Mouse (Mus musculus): ENCODE results near the gene Hs6st3. TPM values are rescaled to one million over a fixed set of nuclear protein-coding genes. Genes with fewer than 3 reads are reported as not detected.
A peak's percentile ranks its signal among the peaks of the same experiment; 100 is the strongest.

Gene Hs6st3
- polyA plus RNA-seq, 1 experiment = 0.44 TPM

DNA sequence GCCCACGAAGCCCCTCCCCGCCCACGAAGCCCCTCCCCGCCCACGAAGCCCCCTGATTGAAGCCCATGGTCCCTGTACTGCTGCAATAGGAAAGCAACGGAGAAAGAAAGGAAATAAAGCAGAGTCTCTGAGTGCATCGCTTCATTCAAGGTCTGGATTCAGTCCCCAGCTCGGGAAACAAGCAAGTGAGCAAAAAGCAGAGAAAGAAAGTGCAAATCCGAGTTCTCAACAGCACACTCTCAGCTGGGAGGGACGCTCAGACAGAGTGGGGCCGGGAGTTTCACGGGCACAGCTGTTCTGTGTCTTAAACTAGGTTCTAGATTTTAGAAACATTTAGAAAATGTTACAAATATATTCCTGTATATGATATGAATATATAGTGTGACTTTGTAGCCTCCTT, 14.6 kb upstream of the Hs6st3 start:
- H3K27ac ChIP-seq (ENCODE audit: control insufficient read depth, insufficient read depth, low read depth, low read length) = no peak overlapping the region
- no peak overlapping the region for H3K4me3 ChIP-seq (ENCODE audit: control insufficient read depth, low read depth, low read length)
- H3K27me3 ChIP-seq (ENCODE audit: control insufficient read depth, insufficient read depth, low read length) = no peaks in the 10 kb centered on the region
- TF ChIP-seq POLR2A (IDR thresholded peaks at IDR 0.05; ENCODE audit: control insufficient read depth, low read depth, low read length) = no peak
- no peak for TF ChIP-seq CTCF (IDR thresholded peaks at IDR 0.05; ENCODE audit: control insufficient read depth, insufficient read depth, insufficient replicate concordance, low read depth, low read length)
- H3K4me1 ChIP-seq (ENCODE audit: control insufficient read depth, insufficient read depth, low read length) = no peaks in the 10 kb centered on the region
- H3K36me3 ChIP-seq (ENCODE audit: control insufficient read depth, insufficient read depth, low read length) = no peaks in the 10 kb centered on the region

DNA sequence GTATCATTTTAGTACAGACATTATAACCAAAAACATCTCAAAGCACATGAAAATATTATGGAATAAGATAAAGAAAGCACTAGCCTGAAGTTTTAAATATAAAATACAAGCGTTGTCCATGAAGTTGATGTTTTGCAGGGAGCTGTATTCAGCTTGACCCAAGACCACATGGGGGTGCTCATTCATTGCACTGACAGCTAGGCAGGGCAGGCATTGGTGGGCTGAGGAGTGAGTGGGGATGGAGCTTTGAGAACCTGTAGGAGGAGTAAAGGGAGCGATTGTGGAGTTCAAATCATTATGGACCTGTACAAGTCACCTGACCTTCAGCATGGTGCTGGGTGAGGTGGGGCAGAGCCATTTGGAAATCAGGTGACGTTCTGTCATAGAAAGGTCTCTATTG, 14.1 kb upstream of the Hs6st3 start:
- no peak overlapping the region for H3K4me3 ChIP-seq (ENCODE audit: control insufficient read depth, low read depth, low read length)
- H3K4me1 ChIP-seq (ENCODE audit: control insufficient read depth, insufficient read depth, low read length) = no peaks in the 10 kb centered on the region
- no peak overlapping the region for H3K27ac ChIP-seq (ENCODE audit: control insufficient read depth, insufficient read depth, low read depth, low read length)
- no peaks in the 10 kb centered on the region for H3K27me3 ChIP-seq (ENCODE audit: control insufficient read depth, insufficient read depth, low read length)
- no peaks in the 10 kb centered on the region for H3K36me3 ChIP-seq (ENCODE audit: control insufficient read depth, insufficient read depth, low read length)
- TF ChIP-seq CTCF (IDR thresholded peaks at IDR 0.05; ENCODE audit: control insufficient read depth, insufficient read depth, insufficient replicate concordance, low read depth, low read length) (no peak), POLR2A (IDR thresholded peaks at IDR 0.05; ENCODE audit: control insufficient read depth, low read depth, low read length) (no peak)

DNA sequence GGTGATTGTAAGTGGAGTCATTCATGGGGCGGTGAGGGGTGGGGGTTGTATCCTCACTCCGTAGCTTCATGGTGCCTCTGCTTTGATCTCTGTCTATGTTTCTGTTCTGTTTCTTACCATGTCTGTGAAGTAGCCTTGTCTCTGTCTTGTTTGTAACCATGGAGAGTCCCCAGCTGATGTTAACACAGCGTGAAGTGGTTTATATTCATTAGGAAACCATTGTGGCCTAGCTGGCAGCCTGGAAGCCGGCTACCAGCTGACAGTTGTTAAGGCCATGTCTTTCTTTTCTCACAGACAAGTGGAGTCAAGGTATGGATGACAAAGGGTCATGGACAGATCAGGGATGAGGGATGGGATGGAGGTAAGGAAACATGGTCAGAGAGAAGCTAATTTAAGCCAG, 12.3 kb upstream of the Hs6st3 start:
- no peak overlapping the region for H3K27ac ChIP-seq (ENCODE audit: control insufficient read depth, insufficient read depth, low read depth, low read length)
- no peaks in the 10 kb centered on the region for H3K36me3 ChIP-seq (ENCODE audit: control insufficient read depth, insufficient read depth, low read length)
- no peaks in the 10 kb centered on the region for H3K4me1 ChIP-seq (ENCODE audit: control insufficient read depth, insufficient read depth, low read length)
- no peak overlapping the region for H3K4me3 ChIP-seq (ENCODE audit: control insufficient read depth, low read depth, low read length)
- TF ChIP-seq CTCF (IDR thresholded peaks at IDR 0.05; ENCODE audit: control insufficient read depth, insufficient read depth, insufficient replicate concordance, low read depth, low read length) (no peak), POLR2A (IDR thresholded peaks at IDR 0.05; ENCODE audit: control insufficient read depth, low read depth, low read length) (no peak)
- H3K27me3 ChIP-seq (ENCODE audit: control insufficient read depth, insufficient read depth, low read length) = no peaks in the 10 kb centered on the region

DNA sequence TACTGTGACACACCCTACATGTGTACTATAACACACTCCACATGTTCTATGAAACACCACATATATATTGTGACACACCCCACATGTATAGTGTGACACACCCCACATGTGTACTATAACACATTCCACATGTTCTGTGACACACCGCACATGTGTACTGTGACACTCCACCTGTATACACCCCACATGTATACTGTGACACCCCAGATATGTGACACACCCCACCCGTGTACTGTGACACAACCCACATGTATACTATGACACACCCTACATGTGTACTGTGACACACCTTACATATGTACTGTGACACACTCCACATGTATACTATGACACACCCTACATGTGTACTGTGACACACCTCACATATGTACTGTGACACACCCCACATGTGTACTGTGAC, 10.8 kb upstream of the Hs6st3 start:
- H3K27ac ChIP-seq (ENCODE audit: control insufficient read depth, insufficient read depth, low read depth, low read length) = no peak overlapping the region
- no peaks in the 10 kb centered on the region for H3K36me3 ChIP-seq (ENCODE audit: control insufficient read depth, insufficient read depth, low read length)
- H3K27me3 ChIP-seq (ENCODE audit: control insufficient read depth, insufficient read depth, low read length) = no peaks in the 10 kb centered on the region
- peaks cover 2% of the 10 kb centered on the region; the same call in 1 of the 2 replicates for H3K4me1 ChIP-seq (ENCODE audit: control insufficient read depth, insufficient read depth, low read length)
- no peak for TF ChIP-seq CTCF (IDR thresholded peaks at IDR 0.05; ENCODE audit: control insufficient read depth, insufficient read depth, insufficient replicate concordance, low read depth, low read length)
- TF ChIP-seq POLR2A (IDR thresholded peaks at IDR 0.05; ENCODE audit: control insufficient read depth, low read depth, low read length) = no peak
- no peak overlapping the region for H3K4me3 ChIP-seq (ENCODE audit: control insufficient read depth, low read depth, low read length)

DNA sequence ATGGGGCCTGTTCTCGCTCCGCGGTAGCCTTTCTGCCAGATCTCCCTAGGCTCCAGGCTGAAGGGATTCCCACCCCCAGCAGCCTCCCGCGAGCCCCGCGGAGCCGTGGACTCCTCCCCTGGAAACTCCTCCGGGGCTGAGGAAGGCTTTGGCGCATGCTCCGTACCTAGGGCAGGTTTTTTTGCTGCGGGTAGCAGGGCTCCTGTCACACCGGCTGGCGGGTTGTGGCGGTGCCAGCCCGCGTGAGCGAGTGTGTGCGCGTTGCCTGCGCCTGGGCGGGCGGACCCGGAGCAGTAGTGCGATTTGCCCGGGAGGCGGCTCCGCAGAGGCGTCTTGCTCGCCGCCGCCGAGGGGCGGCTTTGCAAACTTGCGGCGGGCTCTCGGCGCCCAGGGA, 632 bp upstream of the Hs6st3 start:
- Histone ChIP-seq H3K36me3 (ENCODE audit: control insufficient read depth, insufficient read depth, low read length) (no peaks in the 10 kb centered on the region), H3K27ac (ENCODE audit: control insufficient read depth, insufficient read depth, low read depth, low read length) (no peak overlapping the region), H3K4me1 (ENCODE audit: control insufficient read depth, insufficient read depth, low read length) (peaks cover 11% of the 10 kb centered on the region), H3K27me3 (ENCODE audit: control insufficient read depth, insufficient read depth, low read length) (no peaks in the 10 kb centered on the region; the same call in 1 of the 2 replicates), H3K4me3 (ENCODE audit: control insufficient read depth, low read depth, low read length) (peak overlapping the region; percentile 33)
- TF ChIP-seq POLR2A (IDR thresholded peaks at IDR 0.05; ENCODE audit: control insufficient read depth, low read depth, low read length) = no peak
- TF ChIP-seq CTCF (IDR thresholded peaks at IDR 0.05; ENCODE audit: control insufficient read depth, insufficient read depth, insufficient replicate concordance, low read depth, low read length) = no peak

DNA sequence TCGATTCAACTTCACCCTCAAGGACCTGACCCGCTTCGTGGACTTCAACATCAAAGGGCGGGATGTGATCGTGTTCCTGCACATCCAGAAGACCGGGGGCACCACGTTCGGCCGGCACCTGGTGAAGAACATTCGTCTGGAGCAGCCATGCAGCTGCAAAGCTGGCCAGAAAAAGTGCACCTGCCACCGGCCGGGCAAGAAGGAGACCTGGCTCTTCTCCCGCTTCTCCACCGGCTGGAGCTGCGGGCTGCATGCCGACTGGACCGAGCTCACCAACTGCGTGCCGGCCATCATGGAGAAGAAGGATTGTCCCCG, 602 bp downstream of the Hs6st3 start:
- Histone ChIP-seq H3K27me3 (ENCODE audit: control insufficient read depth, insufficient read depth, low read length) (no peaks in the 10 kb centered on the region; the same call in 1 of the 2 replicates), H3K36me3 (ENCODE audit: control insufficient read depth, insufficient read depth, low read length) (no peaks in the 10 kb centered on the region)
- TF ChIP-seq POLR2A (IDR thresholded peaks at IDR 0.05; ENCODE audit: control insufficient read depth, low read depth, low read length) = no peak
- no peak for TF ChIP-seq CTCF (IDR thresholded peaks at IDR 0.05; ENCODE audit: control insufficient read depth, insufficient read depth, insufficient replicate concordance, low read depth, low read length)

DNA sequence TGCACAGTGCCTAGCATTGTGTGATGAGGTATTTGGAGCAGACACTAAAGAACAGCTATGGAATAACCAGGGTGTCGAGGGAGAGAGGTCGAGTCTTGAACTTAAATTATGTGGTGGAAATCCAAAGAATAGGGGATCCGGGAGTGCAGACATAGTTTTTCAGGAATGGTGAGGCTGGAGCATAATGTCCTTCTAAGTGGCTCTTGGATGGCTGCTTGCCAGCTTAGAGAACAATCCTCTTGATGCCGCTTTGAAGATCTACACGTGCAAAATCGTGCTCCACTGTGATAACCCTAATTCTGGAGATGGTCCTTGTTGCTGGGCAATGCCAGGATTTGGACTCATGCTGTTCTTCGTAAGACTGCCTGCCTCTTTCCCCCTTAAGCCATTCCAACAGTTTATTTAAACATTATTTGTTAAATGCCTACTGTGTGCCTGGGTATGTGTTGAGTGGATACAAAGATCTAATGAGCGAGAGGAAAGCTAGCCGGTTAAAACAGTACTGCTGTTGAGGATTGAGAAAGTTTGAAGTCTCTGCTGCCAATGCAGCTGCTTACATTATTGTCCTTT, 1.3 kb downstream of the Hs6st3 start:
- H3K4me3 ChIP-seq (ENCODE audit: control insufficient read depth, low read depth, low read length) = no peak overlapping the region
- TF ChIP-seq CTCF (IDR thresholded peaks at IDR 0.05; ENCODE audit: control insufficient read depth, insufficient read depth, insufficient replicate concordance, low read depth, low read length) = no peak
- TF ChIP-seq POLR2A (IDR thresholded peaks at IDR 0.05; ENCODE audit: control insufficient read depth, low read depth, low read length) = no peak
- peaks cover 11% of the 10 kb centered on the region for H3K4me1 ChIP-seq (ENCODE audit: control insufficient read depth, insufficient read depth, low read length)
- no peaks in the 10 kb centered on the region for H3K36me3 ChIP-seq (ENCODE audit: control insufficient read depth, insufficient read depth, low read length)
- no peak overlapping the region for H3K27ac ChIP-seq (ENCODE audit: control insufficient read depth, insufficient read depth, low read depth, low read length)
- no peaks in the 10 kb centered on the region; the same call in 1 of the 2 replicates for H3K27me3 ChIP-seq (ENCODE audit: control insufficient read depth, insufficient read depth, low read length)

More for the DNA sequence above, 602 bp downstream of the Hs6st3 start:
- Histone ChIP-seq H3K4me3 (ENCODE audit: control insufficient read depth, low read depth, low read length) (no peak overlapping the region; the same call in 1 of the 2 replicates), H3K4me1 (ENCODE audit: control insufficient read depth, insufficient read depth, low read length) (peaks cover 11% of the 10 kb centered on the region), H3K27ac (ENCODE audit: control insufficient read depth, insufficient read depth, low read depth, low read length) (no peak overlapping the region)

DNA sequence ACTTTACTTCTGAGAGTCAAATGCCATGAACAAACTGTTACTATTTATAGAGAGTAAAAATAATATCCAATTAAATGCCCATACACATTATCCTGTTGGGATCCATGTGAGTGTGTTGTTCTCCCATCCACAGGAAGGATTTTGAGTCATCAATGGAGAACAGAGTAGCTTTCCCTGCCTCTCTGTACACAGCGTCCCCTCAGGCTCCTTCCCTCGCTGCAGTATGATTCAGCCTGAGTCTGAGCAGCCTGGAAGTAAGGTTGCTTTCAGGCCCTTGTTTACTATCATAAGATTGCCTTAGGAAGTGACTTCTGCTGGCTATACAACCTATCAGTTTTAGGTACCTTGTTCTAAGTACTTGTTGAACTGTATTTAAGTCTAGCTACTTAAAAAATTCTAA, 14.9 kb downstream of the Hs6st3 start:
- no peak for TF ChIP-seq POLR2A (IDR thresholded peaks at IDR 0.05; ENCODE audit: control insufficient read depth, low read depth, low read length)
- no peak for TF ChIP-seq CTCF (IDR thresholded peaks at IDR 0.05; ENCODE audit: control insufficient read depth, insufficient read depth, insufficient replicate concordance, low read depth, low read length)
- Histone ChIP-seq H3K4me3 (ENCODE audit: control insufficient read depth, low read depth, low read length) (no peak overlapping the region), H3K4me1 (ENCODE audit: control insufficient read depth, insufficient read depth, low read length) (no peaks in the 10 kb centered on the region), H3K36me3 (ENCODE audit: control insufficient read depth, insufficient read depth, low read length) (no peaks in the 10 kb centered on the region), H3K27me3 (ENCODE audit: control insufficient read depth, insufficient read depth, low read length) (no peaks in the 10 kb centered on the region), H3K27ac (ENCODE audit: control insufficient read depth, insufficient read depth, low read depth, low read length) (no peak overlapping the region)
